Mouse (Mus musculus): ENCODE measurements around the gene Brca2. TPM values are rescaled to one million over a fixed set of nuclear protein-coding genes. Genes with fewer than 3 reads are reported as not detected.

Gene Brca2
- polyA plus RNA-seq, 1 experiment from 2014 or later = 6.6 TPM

- no peaks in the 10 kb centered on the region for H3K4me1 ChIP-seq (replicated peaks; ENCODE audit: control insufficient read depth, insufficient read depth)
- H3K4me3 ChIP-seq (ENCODE audit: low read depth, low read length) = no peak overlapping the region
- H3K4me2 ChIP-seq (replicated peaks; ENCODE audit: low read depth) = no peak overlapping the region
- no peak for TF ChIP-seq EP300 (optimal IDR thresholded peaks at IDR 0.05)
- TF ChIP-seq CTCF (IDR thresholded peaks at IDR 0.05; ENCODE audit: low read depth) = no peak
- DNase-seq (ENCODE audit: low spot score) = no peak
- ATAC-seq (ENCODE audit: low FRiP score, low TSS enrichment) = no peak
- no peaks in the 10 kb centered on the region for H3K27me3 ChIP-seq (ENCODE audit: control insufficient read depth, insufficient read depth, low read length)
- no peak overlapping the region for H3K9ac ChIP-seq (ENCODE audit: low read length)
- 65% methylated on average over 11 of the region's 11 CpGs for WGBS
- H3K36me3 ChIP-seq (ENCODE audit: control insufficient read depth, insufficient read depth, low read length) = peaks cover 10% of the 10 kb centered on the region; the same call in 1 of the 2 replicates
- H3K27ac ChIP-seq (replicated peaks) = no peak overlapping the region
- no peaks in the 10 kb centered on the region for H3K9me3 ChIP-seq (ENCODE audit: control insufficient read depth, low read length)
These were observed 48.2 kb downstream of the Brca2 start for GRCm38 (mm10) chr5:150570496-150571219.

- 51% methylated on average over 3 of the region's 3 CpGs for WGBS
- Histone ChIP-seq H3K4me2 (replicated peaks; ENCODE audit: low read depth) (no peak overlapping the region), H3K9me3 (ENCODE audit: control insufficient read depth, low read length) (no peaks in the 10 kb centered on the region), H3K4me3 (ENCODE audit: low read depth, low read length) (no peak overlapping the region), H3K4me1 (replicated peaks; ENCODE audit: control insufficient read depth, insufficient read depth) (peaks cover 4% of the 10 kb centered on the region; the same call in 1 of the 2 replicates), H3K27ac (replicated peaks) (no peak overlapping the region), H3K36me3 (ENCODE audit: control insufficient read depth, insufficient read depth, low read length) (peaks cover under 1% of the 10 kb centered on the region; the same call in 1 of the 2 replicates), H3K9ac (ENCODE audit: low read length) (no peak overlapping the region), H3K27me3 (ENCODE audit: control insufficient read depth, insufficient read depth, low read length) (no peaks in the 10 kb centered on the region)
- ATAC-seq (ENCODE audit: low FRiP score, low TSS enrichment) (peak; percentile 66; the same call in 1 of the 2 replicates), DNase-seq (ENCODE audit: low spot score) (no peak)
- TF ChIP-seq CTCF (IDR thresholded peaks at IDR 0.05; ENCODE audit: low read depth) (no peak), EP300 (optimal IDR thresholded peaks at IDR 0.05) (no peak)
These were observed 52.0 kb downstream of the Brca2 start for GRCm38 (mm10) chr5:150574403-150574802.

GRCm38 (mm10) chr5:150574885-150575284, 52.5 kb downstream of the Brca2 start:
- Histone ChIP-seq H3K9me3 (ENCODE audit: control insufficient read depth, low read length) (no peaks in the 10 kb centered on the region), H3K4me3 (ENCODE audit: low read depth, low read length) (no peak overlapping the region)

DNA sequence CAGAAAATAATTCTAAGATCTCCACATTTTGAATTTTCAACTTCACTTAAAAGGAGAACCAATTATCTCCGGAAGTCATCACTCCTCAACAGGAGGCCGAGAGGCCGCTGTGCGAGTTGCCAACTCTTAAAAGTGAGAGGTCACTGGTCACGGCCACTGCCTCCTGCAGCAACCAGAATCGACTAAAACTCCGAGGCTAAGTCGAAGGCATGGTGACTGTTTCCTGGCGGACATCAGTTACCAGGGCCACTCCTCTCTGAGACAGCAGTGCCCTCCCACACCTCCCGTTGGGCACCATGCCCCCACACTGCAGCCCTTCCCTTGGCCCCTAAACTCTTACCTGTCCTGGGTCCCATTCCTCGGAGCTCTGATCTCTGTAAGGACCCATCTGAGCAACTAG, 54.4 kb downstream of the Brca2 start:
- 90% methylated on average over 11 of the region's 11 CpGs for WGBS
- DNase-seq (ENCODE audit: low spot score) (no peak), ATAC-seq (ENCODE audit: low FRiP score, low TSS enrichment) (no peak)
- no peaks in the 10 kb centered on the region for H3K27me3 ChIP-seq (ENCODE audit: control insufficient read depth, insufficient read depth, low read length)
- no peak overlapping the region for H3K4me3 ChIP-seq (ENCODE audit: low read depth, low read length)
- no peak overlapping the region for H3K4me2 ChIP-seq (replicated peaks; ENCODE audit: low read depth)
- no peak overlapping the region for H3K9ac ChIP-seq (ENCODE audit: low read length)
- no peaks in the 10 kb centered on the region for H3K9me3 ChIP-seq (ENCODE audit: control insufficient read depth, low read length)
- H3K4me1 ChIP-seq (replicated peaks; ENCODE audit: control insufficient read depth, insufficient read depth) = peaks cover 4% of the 10 kb centered on the region; the same call in 1 of the 2 replicates
- no peaks in the 10 kb centered on the region for H3K36me3 ChIP-seq (ENCODE audit: control insufficient read depth, insufficient read depth, low read length)
- no peak for TF ChIP-seq EP300 (optimal IDR thresholded peaks at IDR 0.05)
- TF ChIP-seq CTCF (IDR thresholded peaks at IDR 0.05; ENCODE audit: low read depth) = no peak
- H3K27ac ChIP-seq (replicated peaks) = no peak overlapping the region

More at GRCm38 (mm10) chr5:150574885-150575284, 52.5 kb downstream of the Brca2 start:
- ATAC-seq (ENCODE audit: low FRiP score, low TSS enrichment) = peak; percentile 18; the same call in 1 of the 2 replicates
- peaks cover 4% of the 10 kb centered on the region; the same call in 1 of the 2 replicates for H3K4me1 ChIP-seq (replicated peaks; ENCODE audit: control insufficient read depth, insufficient read depth)
- H3K36me3 ChIP-seq (ENCODE audit: control insufficient read depth, insufficient read depth, low read length) = no peaks in the 10 kb centered on the region
- H3K27ac ChIP-seq (replicated peaks) = no peak overlapping the region
- H3K4me2 ChIP-seq (replicated peaks; ENCODE audit: low read depth) = no peak overlapping the region
- 46% methylated on average over 5 of the region's 5 CpGs for WGBS
- H3K27me3 ChIP-seq (ENCODE audit: control insufficient read depth, insufficient read depth, low read length) = no peaks in the 10 kb centered on the region
- no peak for DNase-seq (ENCODE audit: low spot score)
- TF ChIP-seq CTCF (IDR thresholded peaks at IDR 0.05; ENCODE audit: low read depth) = no peak
- TF ChIP-seq EP300 (optimal IDR thresholded peaks at IDR 0.05) = no peak
- no peak overlapping the region for H3K9ac ChIP-seq (ENCODE audit: low read length)

DNA sequence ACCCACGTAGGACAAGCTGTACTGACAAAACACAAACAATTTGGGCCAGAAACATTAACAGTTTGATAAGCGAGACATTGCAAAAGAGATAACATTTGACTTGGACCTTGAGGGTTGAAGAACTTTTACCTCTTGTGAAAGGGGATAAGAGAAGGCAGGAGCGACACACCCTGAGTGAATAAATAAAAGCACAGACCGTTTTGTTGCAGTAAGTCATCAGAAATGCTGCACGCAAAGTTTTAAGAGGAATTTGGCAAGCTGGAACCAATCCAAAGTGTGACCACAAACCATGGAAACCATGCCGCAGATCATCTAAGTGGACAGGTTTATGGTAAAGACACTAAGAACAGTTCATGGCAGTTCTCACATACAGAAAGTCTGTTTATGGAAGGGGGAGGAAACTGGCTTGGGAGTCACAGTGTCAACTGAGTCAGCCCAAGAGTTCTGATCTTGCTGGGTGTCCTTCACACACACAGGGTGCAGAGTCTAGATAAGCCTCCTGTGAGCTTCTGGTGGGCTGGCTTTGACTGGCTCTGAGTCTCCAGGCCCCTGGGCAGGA, 56.3 kb downstream of the Brca2 start:
- Histone ChIP-seq H3K4me2 (replicated peaks; ENCODE audit: low read depth) (no peak overlapping the region), H3K9me3 (ENCODE audit: control insufficient read depth, low read length) (no peaks in the 10 kb centered on the region), H3K27ac (replicated peaks) (no peak overlapping the region), H3K4me1 (replicated peaks; ENCODE audit: control insufficient read depth, insufficient read depth) (peaks cover 4% of the 10 kb centered on the region; the same call in 1 of the 2 replicates), H3K4me3 (ENCODE audit: low read depth, low read length) (no peak overlapping the region), H3K9ac (ENCODE audit: low read length) (no peak overlapping the region), H3K36me3 (ENCODE audit: control insufficient read depth, insufficient read depth, low read length) (no peaks in the 10 kb centered on the region), H3K27me3 (ENCODE audit: control insufficient read depth, insufficient read depth, low read length) (no peaks in the 10 kb centered on the region)
- 35% methylated on average over 6 of the region's 6 CpGs for WGBS
- TF ChIP-seq CTCF (IDR thresholded peaks at IDR 0.05; ENCODE audit: low read depth) (no peak), EP300 (optimal IDR thresholded peaks at IDR 0.05) (no peak)
- no peak for ATAC-seq (ENCODE audit: low FRiP score, low TSS enrichment)
- DNase-seq (ENCODE audit: low spot score) = no peak

DNA sequence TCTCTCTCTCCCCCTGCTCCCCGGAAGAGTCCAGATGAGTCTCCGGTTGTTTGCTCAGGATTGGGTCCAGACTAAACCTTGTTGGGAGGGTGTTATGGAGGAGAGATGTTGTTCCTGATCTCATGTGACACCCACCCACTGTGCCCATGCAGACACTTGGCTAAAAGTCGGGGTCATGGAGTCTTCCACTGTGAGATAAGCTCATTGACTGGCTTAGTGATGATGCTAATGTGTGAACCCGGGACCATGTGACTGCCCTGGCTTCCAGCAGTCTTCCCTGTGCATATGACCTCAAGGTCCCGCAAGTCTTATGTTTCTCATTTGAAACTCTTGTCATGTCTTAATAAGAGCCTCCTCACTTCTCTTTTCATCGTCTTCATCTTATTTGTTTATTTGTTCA, 58.8 kb downstream of the Brca2 start:
- DNase-seq (ENCODE audit: low spot score) (no peak), ATAC-seq (ENCODE audit: low FRiP score, low TSS enrichment) (no peak)
- H3K27me3 ChIP-seq (ENCODE audit: control insufficient read depth, insufficient read depth, low read length) = no peaks in the 10 kb centered on the region
- H3K9ac ChIP-seq (ENCODE audit: low read length) = no peak overlapping the region
- H3K4me1 ChIP-seq (replicated peaks; ENCODE audit: control insufficient read depth, insufficient read depth) = peaks cover 4% of the 10 kb centered on the region; the same call in 1 of the 2 replicates
- TF ChIP-seq CTCF (IDR thresholded peaks at IDR 0.05; ENCODE audit: low read depth) = no peak
- no peak for TF ChIP-seq EP300 (optimal IDR thresholded peaks at IDR 0.05)
- no peaks in the 10 kb centered on the region for H3K9me3 ChIP-seq (ENCODE audit: control insufficient read depth, low read length)
- no peak overlapping the region for H3K4me2 ChIP-seq (replicated peaks; ENCODE audit: low read depth)
- WGBS = 68% methylated on average over 6 of the region's 6 CpGs
- H3K4me3 ChIP-seq (ENCODE audit: low read depth, low read length) = no peak overlapping the region
- no peaks in the 10 kb centered on the region for H3K36me3 ChIP-seq (ENCODE audit: control insufficient read depth, insufficient read depth, low read length)
- no peak overlapping the region for H3K27ac ChIP-seq (replicated peaks)

All from stomach, postnatal 0 days (tissue).